Mouse (Mus musculus) leukemia stem cell, adult 10-12 weeks (primary cell): ENCODE data around the gene Yeats2. TPM values are rescaled to one million over a fixed set of nuclear protein-coding genes. Genes with fewer than 3 reads are reported as not detected.

Experiments used
- polyA plus RNA-seq: library from polyadenylated mRNA; stranded (reverse); fragments of >175 nt; gene quantifications from 2 replicates; pipeline ENCODE4 v1.2.3, GENCODE M21; 2012; ENCODE audit warnings: low replicate concordance

Yeats2 gene
- polyA plus RNA-seq = 21.9 and 38.2 TPM in 2 replicates

GRCm38 (mm10) chr16:20140772-20141531 lies at the start of gene Yeats2:
Yeats2 (plus strand) TSS chr16:20141063.

GRCm38 (mm10) chr16:20097069-20097710 lies 43.7 kb upstream of the Yeats2 start, which contains the start of gene Klhl24:
Klhl24 (plus strand) TSS chr16:20097542.

DNA sequence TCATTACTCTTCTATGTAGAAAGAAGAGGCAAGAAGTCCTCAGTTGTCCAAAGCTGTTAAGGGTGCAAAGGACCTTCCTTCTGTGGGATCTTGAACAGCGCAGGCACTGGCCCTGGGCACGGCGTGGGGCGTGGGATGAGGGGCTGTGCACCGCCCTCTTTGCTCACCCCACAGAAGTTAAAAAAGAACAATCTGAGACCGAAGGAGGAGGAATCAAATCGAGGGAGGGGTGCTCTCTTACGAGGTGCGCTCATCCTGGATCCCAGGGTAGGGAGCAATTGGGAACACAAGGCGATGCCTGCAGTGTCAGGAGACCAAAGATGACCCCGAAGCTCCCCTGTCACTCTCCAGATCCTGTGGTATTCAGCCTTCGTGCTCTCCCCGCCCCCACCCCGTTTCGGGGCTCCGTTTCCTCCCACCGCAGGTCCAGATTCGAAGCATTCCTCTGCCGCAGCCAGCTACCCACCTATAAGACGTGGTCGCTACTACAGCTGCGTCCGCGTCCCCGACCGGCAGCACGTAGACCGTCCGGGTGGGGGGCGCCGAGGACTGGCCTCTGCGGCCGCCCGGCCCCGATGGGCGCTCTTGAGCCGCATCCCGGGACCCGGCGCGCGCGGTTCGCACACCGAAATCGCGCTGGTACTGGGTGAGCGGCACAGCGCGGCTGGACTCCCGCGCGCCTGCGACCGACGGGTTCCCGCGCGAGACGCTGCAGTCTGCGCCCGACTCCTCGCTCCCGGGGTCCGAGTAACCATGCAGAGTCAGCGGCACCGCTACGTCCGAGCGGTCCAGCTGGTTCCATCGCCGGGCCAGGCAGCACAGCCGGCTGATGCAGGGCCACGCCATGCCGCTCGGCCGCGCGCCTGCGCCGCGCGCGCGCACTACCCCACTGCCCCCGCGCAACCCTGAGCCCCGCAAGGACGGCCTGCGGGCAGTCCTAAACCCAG lies 99.9 kb downstream of the Yeats2 start, which contains the start of gene Map6d1:
Gene Map6d1, minus strand, starts transcription at position 891 of the 947 bp plus-strand sequence.

Other genes starting within 250 kb of the Yeats2 start
- 0.81 and 2.4 TPM in 2 replicates for gene Klhl6, start 158.0 kb upstream of the Yeats2 start, polyA plus RNA-seq
- gene Klhl24, start 43.5 kb upstream of the Yeats2 start, polyA plus RNA-seq = 11.3 and 19.1 TPM in 2 replicates
- gene Map6d1, start 100.3 kb downstream of the Yeats2 start, polyA plus RNA-seq = 0.10 TPM in 1 of 2 replicates, not detected in the other
- 77.6 and 105 TPM in 2 replicates for gene Parl, start 161.3 kb downstream of the Yeats2 start, polyA plus RNA-seq
- gene Cyp2ab1, start 184.3 kb downstream of the Yeats2 start, polyA plus RNA-seq = 0.23 TPM in 1 of 2 replicates, not detected in the other